Mouse (Mus musculus) forebrain, postnatal 0 days (tissue): ENCODE measurements around the gene Atxn1. TPM values are rescaled to one million over a fixed set of nuclear protein-coding genes. Genes with fewer than 3 reads are reported as not detected.

Experiments
- ATAC-seq: fragments of 200-750 bp; cut with Nextera tagmentation; 2 replicates; pipeline ENCODE4 v1.8.0; 2017; ENCODE audit warnings: mild to moderate bottlenecking, moderate library complexity
- DNase-seq: peaks from one replicate; pipeline ENCODE4 v3.0.0-alpha.2; 2015
- H3K27ac ChIP-seq: fragments of 300-500 bp; sonication (generic); 2 replicates; pipeline ENCODE4 v1.5.1; 2014; ENCODE audit warnings: low read depth, mild to moderate bottlenecking, antibody characterized with exemption, low read length, moderate library complexity, mixed read lengths
- H3K27me3 ChIP-seq: fragments of 300-500 bp; sonication (generic); 2 replicates; pipeline ENCODE4 v1.6.1; 2014; ENCODE audit warnings: mild to moderate bottlenecking, low read length, mixed read lengths; ENCODE audit not compliant: insufficient read depth
- H3K36me3 ChIP-seq: fragments of 300-500 bp; sonication (generic); 2 replicates; pipeline ENCODE4 v1.6.1; 2014; ENCODE audit warnings: mild to moderate bottlenecking, moderate library complexity; ENCODE audit not compliant: insufficient read depth
- H3K4me1 ChIP-seq: fragments of 300-500 bp; sonication (generic); 2 replicates; pipeline ENCODE4 v1.6.1; 2014; ENCODE audit warnings: antibody characterized with exemption; ENCODE audit not compliant: insufficient read depth
- H3K4me2 ChIP-seq: fragments of 300-500 bp; sonication (generic); 2 replicates; pipeline ENCODE4 v1.6.1; 2014; ENCODE audit warnings: low read depth, mild to moderate bottlenecking, moderate library complexity
- H3K4me3 ChIP-seq: fragments of 300-500 bp; sonication (generic); 2 replicates; pipeline ENCODE4 v1.5.1; 2014; ENCODE audit warnings: low read depth, low read length, mixed read lengths
- H3K9ac ChIP-seq: fragments of 300-500 bp; sonication (generic); 2 replicates; pipeline ENCODE4 v1.6.1; 2014; ENCODE audit warnings: mild to moderate bottlenecking
- H3K9me3 ChIP-seq: fragments of 300-500 bp; sonication (generic); 2 replicates; pipeline ENCODE4 v1.6.1; 2016; ENCODE audit warnings: low read length
- CTCF ChIP-seq: sonication (generic); IDR thresholded peaks from 2 replicates; pipeline ENCODE4 v1.5.1; 2016; ENCODE audit warnings: antibody characterized with exemption, control low read depth, low read depth
- WGBS: fragments of 180-500 bp; shearing (Covaris S2); extraction: QIAGEN DNeasy Blood & Tissue Kit; methylation state at CpG from one replicate; pipeline ENCODE4 v1.1.7; 2014; 5-methylcytosine and 5-hydroxymethylcytosine counted together
- polyA plus RNA-seq: library from polyadenylated mRNA; unstranded; fragments of >200 nt; fragmentation: Nextera tagmentation; extraction: Ambion mirVana; gene quantifications from 2 replicates; pipeline ENCODE4 v1.2.1, GENCODE M21; 2015
- total RNA-seq: library from RNA; depleted of rRNA; stranded (reverse); fragments of >200 nt; gene quantifications from 2 replicates; pipeline ENCODE4 v1.2.3, GENCODE M21; 2014

Atxn1 gene
- total and polyA plus RNA-seq, 2 experiments from 2014 or later: 13.0 to 32.3 TPM

- Histone ChIP-seq H3K4me2 (no peak overlapping the region), H3K9ac (no peak overlapping the region), H3K27ac (peak overlapping the region; percentile 50; the same call in 1 of the 2 replicates), H3K4me3 (no peak overlapping the region), H3K36me3 (peaks cover 3% of the 10 kb centered on the region; the same call in 1 of the 2 replicates), H3K27me3 (no peaks in the 10 kb centered on the region), H3K9me3 (no peaks in the 10 kb centered on the region), H3K4me1 (peaks cover 22% of the 10 kb centered on the region)
- ATAC-seq (peak; percentile 40; the same call in 1 of the 2 replicates), DNase-seq (no peak)
- no peak for TF ChIP-seq CTCF
- WGBS: 50% methylated on average over 4 of the region's 4 CpGs
These were observed 60.4 kb downstream of the Atxn1 start for GRCm38 (mm10) chr13:45904456-45904855.

- no peak overlapping the region for H3K27ac ChIP-seq
- H3K27me3 ChIP-seq: no peaks in the 10 kb centered on the region
- no peak for ATAC-seq
- H3K36me3 ChIP-seq: peaks cover 3% of the 10 kb centered on the region; the same call in 1 of the 2 replicates
- TF ChIP-seq CTCF: no peak
- no peak overlapping the region for H3K4me2 ChIP-seq
- H3K9ac ChIP-seq: no peak overlapping the region
- WGBS: 75% methylated on average over 12 of the region's 12 CpGs
- H3K9me3 ChIP-seq: no peaks in the 10 kb centered on the region
- H3K4me1 ChIP-seq: peaks cover 22% of the 10 kb centered on the region
- H3K4me3 ChIP-seq: no peak overlapping the region
- DNase-seq: no peak
These were observed 61.1 kb downstream of the Atxn1 start for GRCm38 (mm10) chr13:45903519-45904274.

- ATAC-seq: no peak
- 97% methylated on average over 5 of the region's 5 CpGs for WGBS
- Histone ChIP-seq H3K4me2 (no peak overlapping the region), H3K27ac (no peak overlapping the region), H3K4me1 (peaks cover 17% of the 10 kb centered on the region), H3K4me3 (no peak overlapping the region), H3K36me3 (peaks cover 3% of the 10 kb centered on the region; the same call in 1 of the 2 replicates), H3K27me3 (no peaks in the 10 kb centered on the region), H3K9me3 (no peaks in the 10 kb centered on the region), H3K9ac (no peak overlapping the region)
- no peak for TF ChIP-seq CTCF
- DNase-seq: no peak
These were observed 62.4 kb downstream of the Atxn1 start for GRCm38 (mm10) chr13:45902457-45902856.

GRCm38 (mm10) chr13:45900776-45901175, 64.0 kb downstream of the Atxn1 start:
- Histone ChIP-seq H3K27ac (no peak overlapping the region), H3K4me1 (peaks cover 13% of the 10 kb centered on the region), H3K4me3 (no peak overlapping the region), H3K9ac (no peak overlapping the region), H3K27me3 (no peaks in the 10 kb centered on the region), H3K4me2 (no peak overlapping the region), H3K9me3 (no peaks in the 10 kb centered on the region), H3K36me3 (peaks cover 3% of the 10 kb centered on the region; the same call in 1 of the 2 replicates)
- ATAC-seq (no peak), DNase-seq (no peak)
- whole genome bisulfite sequencing: 84% methylated on average over 8 of the region's 8 CpGs
- no peak for TF ChIP-seq CTCF

- ATAC-seq (no peak), DNase-seq (no peak)
- TF ChIP-seq CTCF: no peak
- H3K4me2 ChIP-seq: no peak overlapping the region
- H3K9me3 ChIP-seq: no peaks in the 10 kb centered on the region
- H3K27me3 ChIP-seq: no peaks in the 10 kb centered on the region
- H3K9ac ChIP-seq: no peak overlapping the region
- no peaks in the 10 kb centered on the region for H3K4me1 ChIP-seq
- whole genome bisulfite sequencing: 62% methylated on average over 2 of the region's 2 CpGs
- no peak overlapping the region for H3K27ac ChIP-seq
- H3K4me3 ChIP-seq: no peak overlapping the region
- H3K36me3 ChIP-seq: peaks cover 3% of the 10 kb centered on the region; the same call in 1 of the 2 replicates
These were observed 67.2 kb downstream of the Atxn1 start for GRCm38 (mm10) chr13:45897571-45897970.

- Histone ChIP-seq H3K9me3 (no peaks in the 10 kb centered on the region), H3K36me3 (no peaks in the 10 kb centered on the region), H3K4me2 (no peak overlapping the region), H3K27me3 (no peaks in the 10 kb centered on the region), H3K9ac (no peak overlapping the region), H3K27ac (no peak overlapping the region), H3K4me1 (no peaks in the 10 kb centered on the region), H3K4me3 (no peak overlapping the region)
- WGBS: 67% methylated on average over 10 of the region's 10 CpGs
- DNase-seq (no peak), ATAC-seq (0 out of 2 replicates have a peak, but pooled peaks have one; percentile 18)
- TF ChIP-seq CTCF: no peak
These were observed 70.0 kb downstream of the Atxn1 start for GRCm38 (mm10) chr13:45894760-45895159.

GRCm38 (mm10) chr13:45894234-45894633, 70.6 kb downstream of the Atxn1 start:
- no peak overlapping the region for H3K27ac ChIP-seq
- no peak overlapping the region for H3K9ac ChIP-seq
- H3K4me1 ChIP-seq: no peaks in the 10 kb centered on the region
- no peak for DNase-seq
- H3K9me3 ChIP-seq: no peaks in the 10 kb centered on the region
- WGBS: 91% methylated on average over 6 of the region's 6 CpGs
- H3K27me3 ChIP-seq: no peaks in the 10 kb centered on the region
- no peak for TF ChIP-seq CTCF
- no peak overlapping the region for H3K4me3 ChIP-seq
- H3K4me2 ChIP-seq: no peak overlapping the region
- no peak for ATAC-seq
- H3K36me3 ChIP-seq: no peaks in the 10 kb centered on the region
